In the genomic region with DNA sequence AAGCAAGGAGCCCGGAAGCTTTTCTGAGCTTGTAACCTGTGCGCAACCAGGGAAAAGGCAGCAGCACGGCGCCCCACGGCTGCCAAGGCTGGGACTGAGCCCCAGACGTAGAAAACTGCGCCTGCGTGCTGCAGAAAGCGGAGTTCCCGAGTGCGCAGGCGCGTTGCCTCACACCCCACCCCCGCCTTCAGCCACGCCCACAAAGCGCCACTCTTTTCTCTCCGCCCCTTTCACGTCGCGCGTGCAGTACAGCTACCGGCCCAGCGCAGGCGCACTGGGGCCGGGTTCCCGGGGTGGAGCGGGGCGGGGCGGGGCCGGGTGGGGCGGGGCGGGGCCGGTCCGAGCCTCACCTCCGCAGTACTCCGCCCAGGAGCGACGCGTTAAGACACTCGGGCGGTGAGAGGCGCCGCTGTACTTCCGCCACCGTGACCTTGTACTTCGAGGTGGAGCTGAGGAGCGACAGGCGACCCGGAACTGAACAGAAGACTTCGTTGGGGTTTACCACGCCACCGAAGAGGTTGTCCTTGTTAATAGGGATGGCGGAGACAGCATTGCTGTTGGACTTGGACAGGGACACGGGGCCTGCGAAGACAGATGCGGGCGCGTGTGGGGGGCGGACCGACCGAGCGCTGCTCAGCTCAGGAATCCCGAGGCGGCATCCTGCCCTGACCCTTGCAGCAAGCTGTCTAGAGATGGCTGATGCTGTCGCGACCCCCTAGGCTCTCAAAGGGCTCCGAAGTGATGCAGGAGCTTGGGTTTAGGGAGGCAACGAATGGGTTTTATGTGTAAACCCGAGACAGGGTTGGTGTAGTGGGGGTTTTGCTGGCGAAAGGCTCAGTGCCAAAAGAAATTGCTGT, we compare ENCODE assay signal across 8 mouse cellular contexts. TPM values are rescaled to one million over a fixed set of nuclear protein-coding genes. Genes with fewer than 3 reads are reported as not detected.
DNase-seq lines count a peak whose midpoint lies in the region; ATAC-seq and TF ChIP-seq lines count a peak whose summit lies in the region.

No protein-coding gene starts in this region.

- TF ChIP-seq POLR2A in cerebellum, adult 2 months (IDR thresholded peaks at IDR 0.05; ENCODE audit: borderline replicate concordance, insufficient read depth, low read length) = peak; percentile 53; the same call in 1 of the 2 replicates

- H3K36me3 ChIP-seq in G1E (replicated peaks) = no peaks in the 10 kb centered on the region
- H3K36me3 ChIP-seq in forebrain, postnatal 0 days (ENCODE audit: insufficient read depth) = no peaks in the 10 kb centered on the region
- H3K36me3 ChIP-seq in lung, postnatal 0 days (ENCODE audit: insufficient read depth, low read length) = no peaks in the 10 kb centered on the region

- peaks cover 4% of the 10 kb centered on the region; the same call in 1 of the 2 replicates for H3K27me3 ChIP-seq in G1E (ENCODE audit: insufficient read depth, low read length)
- peaks cover 14% of the 10 kb centered on the region; the same call in 1 of the 2 replicates for H3K27me3 ChIP-seq in cerebellum, adult 2 months (ENCODE audit: control insufficient read depth, insufficient read depth, low read length)
- peaks cover 83% of the 10 kb centered on the region for H3K27me3 ChIP-seq in forebrain, postnatal 0 days (ENCODE audit: insufficient read depth, low read length)
- H3K27me3 ChIP-seq in lung, postnatal 0 days (replicated peaks; ENCODE audit: insufficient read depth, low read length) = peaks cover 52% of the 10 kb centered on the region

- H3K4me3 ChIP-seq in G1E (ENCODE audit: low read depth, low read length) = peak overlapping the region; percentile 84
- peak overlapping the region; percentile 61 for H3K4me3 ChIP-seq in cerebellum, adult 2 months (replicated peaks; ENCODE audit: insufficient read depth, low read depth, low read length)
- peak overlapping the region; percentile 57 for H3K4me3 ChIP-seq in forebrain, postnatal 0 days (ENCODE audit: low read depth, low read length)
- peak overlapping the region; percentile 42 for H3K4me3 ChIP-seq in lung, postnatal 0 days (ENCODE audit: low read depth, low read length)

- H3K4me1 ChIP-seq in G1E (ENCODE audit: insufficient read depth, low read depth, low read length) = peaks cover 16% of the 10 kb centered on the region
- H3K4me1 ChIP-seq in cerebellum, adult 2 months (ENCODE audit: control insufficient read depth, insufficient read depth, low read length) = no peaks in the 10 kb centered on the region
- H3K4me1 ChIP-seq in forebrain, postnatal 0 days (ENCODE audit: insufficient read depth) = 0 out of 2 replicates have a peak, but pooled peaks cover 4% of the 10 kb centered on the region
- H3K4me1 ChIP-seq in lung, postnatal 0 days (ENCODE audit: insufficient read depth, low read depth, low read length) = no peaks in the 10 kb centered on the region; the same call in 1 of the 2 replicates

- 0 out of 2 replicates have a peak overlapping the region, but pooled peaks have one; percentile 71 for H3K27ac ChIP-seq in cerebellum, adult 2 months (ENCODE audit: insufficient read depth, low read length)
- no peak overlapping the region for H3K27ac ChIP-seq in forebrain, postnatal 0 days (ENCODE audit: low read depth, low read length)
- no peak overlapping the region for H3K27ac ChIP-seq in lung, postnatal 0 days (ENCODE audit: low read length)

- DNase-seq in G1E (ENCODE audit: low spot score) = peak; percentile 96
- peak; percentile 76 to 81 for DNase-seq in cerebellum, adult 2 months
- peak; percentile 97 for DNase-seq in forebrain, postnatal 0 days
- DNase-seq in heart, postnatal 4 days = peak; percentile 94
- DNase-seq in layer of hippocampus, adult 9-11 months = peak; percentile 76
- DNase-seq in lung, postnatal 0 days (ENCODE audit: low spot score) = peak; percentile 97
- DNase-seq in ovary, postnatal 10 days (ENCODE audit: low spot score) = peak; percentile 78
- DNase-seq in thymus, postnatal 0 days (ENCODE audit: low spot score) = peak; percentile 95

- TF ChIP-seq EP300 in lung, postnatal 0 days (IDR thresholded peaks at IDR 0.05) = no peak

- no peaks in the 10 kb centered on the region for H3K9me3 ChIP-seq in G1E (replicated peaks)
- no peaks in the 10 kb centered on the region for H3K9me3 ChIP-seq in forebrain, postnatal 0 days (ENCODE audit: low read length)
- no peaks in the 10 kb centered on the region for H3K9me3 ChIP-seq in lung, postnatal 0 days (ENCODE audit: low read length)

- WGBS in cerebellum, adult 2 months = 1% methylated on average over 65 of the region's 70 CpGs
- WGBS in forebrain, postnatal 0 days = under 1% methylated on average over 70 of the region's 70 CpGs
- WGBS in lung, postnatal 0 days = under 1% methylated on average over 59 of the region's 70 CpGs

- H3K4me2 ChIP-seq in forebrain, postnatal 0 days (ENCODE audit: low read depth) = peak overlapping the region; percentile 80
- H3K4me2 ChIP-seq in lung, postnatal 0 days (replicated peaks; ENCODE audit: low read depth, low read length) = peak overlapping the region; percentile 54

- no peak for TF ChIP-seq CTCF in G1E (IDR thresholded peaks at IDR 0.05; ENCODE audit: low read depth, low read length)
- TF ChIP-seq CTCF in cerebellum, adult 2 months (IDR thresholded peaks at IDR 0.05; ENCODE audit: borderline replicate concordance, insufficient read depth, low read depth, low read length) = no peak
- TF ChIP-seq CTCF in forebrain, postnatal 0 days (IDR thresholded peaks at IDR 0.05; ENCODE audit: low read depth) = peak; percentile 74
- peak; percentile 60 for TF ChIP-seq CTCF in lung, postnatal 0 days (IDR thresholded peaks at IDR 0.05)

- peak overlapping the region; percentile 49 for H3K9ac ChIP-seq in forebrain, postnatal 0 days
- H3K9ac ChIP-seq in lung, postnatal 0 days (replicated peaks; ENCODE audit: low read depth) = no peak overlapping the region

- peak; percentile 95 for ATAC-seq in G1E (ENCODE audit: extremely low read depth, insufficient number of reproducible peaks, low FRiP score, poor library complexity, severe bottlenecking)
- peak; percentile 97 for ATAC-seq in forebrain, postnatal 0 days
- peak; percentile 96 for ATAC-seq in lung, postnatal 0 days

RNA-seq across cellular contexts. Expression of a gene that starts 15.2 kb away (rescaled TPM):
- total RNA-seq in G1E (2014; fragmentation: Nextera tagmentation) = 6.8 and 11.0 TPM in 2 replicates
- 0.46 and 0.87 TPM in 2 replicates for total RNA-seq in G1E (2017)
- 12.3 and 16.1 TPM in 2 replicates for polyA plus RNA-seq in G1E (2012)
- polyA plus RNA-seq in cerebellum, adult 2 months (2012; rRNA removed) = 5.1 and 6.9 TPM in 2 replicates
- 0.38 TPM in 1 of 2 replicates, not detected in the other for total RNA-seq in forebrain, postnatal 0 days (2014; rRNA removed)
- polyA plus RNA-seq in forebrain, postnatal 0 days (2015; fragmentation: Nextera tagmentation; extraction: Ambion mirVana) = 0.18 and 0.28 TPM in 2 replicates
- under 1 TPM in 1 of 2 experiments, not detected in 1; 0.27 TPM for total RNA-seq in heart, postnatal 4 days (2021)
- polyA plus RNA-seq in lung, postnatal 0 days (2015; fragmentation: Nextera tagmentation; extraction: Ambion mirVana) = 0.05 and 0.16 TPM in 2 replicates
- 0.08 and 0.09 TPM in 2 replicates for polyA plus RNA-seq in thymus, postnatal 0 days (2015; fragmentation: Nextera tagmentation; extraction: Ambion mirVana)

Comparison
In these comparisons a context has a peak if more than half of its experiments do, and no peak if none do; other contexts are left out.
1. CTCF ChIP-seq: peak in forebrain, postnatal 0 days (single experiment) and lung, postnatal 0 days (single experiment); none in G1E (single experiment) and cerebellum, adult 2 months (single experiment).
2. Peak in every context shown above with its lines, with median percentiles within 50 percentile points of each other: ATAC-seq, DNase-seq and H3K4me3 ChIP-seq.